Mouse (Mus musculus): ENCODE results near the gene Esr1. TPM values are rescaled to one million over a fixed set of nuclear protein-coding genes. Genes with fewer than 3 reads are reported as not detected.
"Not testable (repeated sequence)": the region's sequence is repeated elsewhere in the genome, so short reads cannot be mapped to it uniquely, and the experiment has no call there.

The Esr1 gene
- total RNA-seq, 4 experiments from 2014 or later = 30.6 to 39.3 (median 33.9) TPM

DNA sequence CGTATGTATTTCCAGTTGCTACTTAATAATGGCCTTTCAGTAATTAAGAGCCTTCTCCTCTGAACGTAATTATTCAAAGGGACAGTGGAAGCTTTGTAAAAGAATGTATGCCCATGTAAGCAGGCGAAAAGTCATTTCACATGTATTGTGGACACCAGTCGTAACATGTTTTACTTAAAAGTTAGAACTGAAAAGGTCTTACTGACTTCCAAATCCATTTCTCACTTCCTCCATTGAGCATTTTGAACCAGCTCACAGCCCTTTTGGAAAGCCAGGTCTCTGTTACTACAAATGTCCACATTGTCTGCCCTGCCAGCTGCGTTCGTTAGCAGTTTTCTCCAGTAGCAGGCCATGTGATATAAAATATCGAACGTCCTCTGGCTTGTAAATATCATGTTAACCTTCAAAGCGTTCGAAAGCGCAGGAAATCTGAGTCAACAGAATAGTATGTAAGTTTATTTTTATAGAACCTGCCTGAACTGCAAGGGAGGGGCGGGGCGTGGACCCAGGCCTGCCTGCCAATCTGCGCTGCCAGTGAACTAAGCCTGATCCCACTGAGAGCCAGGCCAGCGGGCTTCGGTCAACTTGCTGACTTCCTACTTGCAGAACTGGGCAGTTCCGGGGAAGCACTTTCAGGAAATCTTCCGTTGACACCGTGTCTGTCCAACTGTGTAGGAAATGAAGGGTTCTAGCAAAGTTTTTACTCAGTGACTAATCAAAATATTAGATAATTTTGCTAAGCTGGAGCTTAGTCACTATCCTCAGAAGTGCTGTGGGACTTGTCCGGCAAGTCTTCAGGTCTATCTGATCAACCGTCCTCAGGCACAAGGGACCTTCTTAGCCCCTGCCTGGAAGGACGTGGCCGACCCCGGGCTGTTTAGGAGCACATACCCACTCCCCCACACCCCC, 9.5 kb downstream of the Esr1 start:
- DNase-seq (ENCODE audit: low spot score in 2 of 2) = peak; percentile 86 to 91

DNA sequence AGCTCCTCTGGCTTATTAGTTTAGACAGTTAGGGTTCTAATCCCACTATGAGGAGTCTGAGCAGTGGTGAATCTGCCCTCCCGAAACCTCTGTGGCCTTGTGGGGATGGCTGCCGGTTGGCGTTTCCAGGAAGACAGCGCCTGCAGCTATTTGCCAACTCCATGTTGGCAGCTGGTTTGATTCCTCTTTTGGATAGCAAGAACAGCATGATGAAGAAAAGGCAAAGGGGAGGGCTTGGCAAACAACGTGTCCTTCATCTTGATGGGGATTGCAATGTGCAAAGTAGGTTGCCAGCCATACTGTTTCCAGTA, 10.1 kb downstream of the Esr1 start:
- peak in 1 of 2 experiments; percentile 48 for DNase-seq (ENCODE audit: low spot score in 2 of 2)

DNA sequence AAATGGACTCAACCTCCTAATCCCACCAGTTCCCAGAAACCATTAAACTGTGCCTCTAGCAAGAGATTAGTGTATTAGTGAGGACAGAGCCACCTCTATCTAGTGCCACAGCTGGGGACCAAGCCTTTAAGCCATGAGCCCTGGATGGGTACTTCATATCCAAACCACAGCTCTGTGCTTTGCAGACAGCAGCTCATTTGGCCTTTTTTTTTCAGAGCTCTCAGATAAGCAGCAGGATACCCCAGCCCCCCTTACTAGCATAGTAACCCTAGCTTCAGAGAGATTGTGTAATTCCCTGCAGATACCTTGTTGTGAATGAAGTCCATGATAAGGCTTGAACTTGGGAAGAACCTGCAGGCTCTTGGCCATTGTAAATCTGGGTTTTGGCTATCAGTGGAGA, 11.9 kb downstream of the Esr1 start:
- DNase-seq (ENCODE audit: low spot score in 2 of 2) = no peak

DNA sequence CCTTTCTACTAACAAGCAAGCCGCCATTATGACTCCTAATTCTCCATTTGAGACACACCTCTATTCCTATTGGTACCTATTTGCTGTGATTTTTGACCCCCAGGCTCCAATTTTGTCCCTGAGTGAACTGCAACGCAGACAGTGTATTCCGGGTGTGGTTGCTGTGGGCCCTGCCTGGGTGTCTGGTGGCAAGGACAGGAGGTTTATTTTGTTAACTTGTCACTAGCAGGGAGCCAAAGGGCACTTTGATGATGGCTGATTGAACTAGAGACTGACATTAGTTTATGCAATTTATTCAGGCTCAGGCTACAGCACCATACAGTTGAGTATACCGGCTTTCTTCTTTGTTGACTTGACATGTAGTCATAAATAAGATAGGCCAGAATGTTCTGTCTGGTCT, 13.2 kb downstream of the Esr1 start:
- no peak for DNase-seq (ENCODE audit: low spot score in 2 of 2)

DNA sequence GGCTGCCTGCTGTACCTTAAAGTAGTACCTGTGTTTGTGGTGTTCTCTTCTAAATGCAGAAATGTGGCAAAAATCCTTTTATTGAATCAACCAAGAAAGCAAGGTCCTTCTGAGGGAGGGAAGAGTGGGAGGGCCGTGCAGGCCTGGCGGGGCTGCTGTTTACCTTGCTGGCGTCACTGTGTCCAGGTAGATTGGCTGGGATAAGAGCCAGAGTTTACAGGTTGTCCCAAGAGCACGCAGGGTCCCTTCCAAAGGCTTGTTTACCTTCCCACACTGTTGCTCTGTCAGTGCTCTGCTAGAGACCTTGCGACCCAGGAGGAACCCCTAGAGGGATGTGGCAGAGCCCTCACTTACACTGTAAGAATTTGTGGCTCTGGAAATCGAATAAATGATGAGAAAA, 13.9 kb downstream of the Esr1 start:
- no peak for DNase-seq (ENCODE audit: low spot score in 2 of 2)

DNA sequence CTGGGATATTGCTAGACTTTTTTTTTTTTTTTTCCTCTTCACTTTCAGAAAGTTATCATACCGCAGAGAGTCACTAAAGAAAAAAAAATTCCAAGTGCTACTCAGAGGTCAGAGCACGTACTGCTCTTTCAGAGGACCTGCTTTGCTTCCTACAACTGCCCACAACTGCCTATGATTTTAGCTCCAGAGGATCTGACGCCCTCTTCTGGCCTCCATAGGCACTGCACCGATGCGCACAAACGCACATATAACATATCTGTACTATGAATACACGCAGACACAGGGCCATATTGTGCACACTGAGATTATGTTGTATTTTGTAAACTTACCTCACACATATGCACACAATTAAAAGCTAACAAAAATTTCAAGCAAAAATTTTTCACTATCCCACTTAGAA, 15.0 kb downstream of the Esr1 start:
- no peak for DNase-seq (ENCODE audit: low spot score in 2 of 2)

DNA sequence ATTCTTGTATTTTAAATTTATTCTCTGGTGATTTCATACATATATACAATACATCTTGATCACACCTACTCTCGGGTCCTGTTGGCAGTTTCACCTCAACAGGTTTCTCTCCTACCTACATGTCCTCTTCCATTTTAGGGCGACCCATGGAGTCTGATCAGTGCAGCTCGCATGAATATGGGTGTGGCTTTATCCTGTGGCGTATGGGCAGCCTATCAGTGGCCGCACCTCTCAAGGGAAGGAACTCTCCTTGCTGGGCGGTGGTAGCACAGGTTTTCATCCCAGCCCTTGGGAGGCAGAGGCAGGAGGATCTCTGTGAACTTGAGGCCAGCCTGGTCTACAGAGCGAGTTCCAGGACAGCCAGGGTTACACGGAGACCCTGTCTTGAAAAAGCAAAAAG, 15.6 kb downstream of the Esr1 start:
- DNase-seq (ENCODE audit: low spot score in 2 of 2) = no peak

DNA sequence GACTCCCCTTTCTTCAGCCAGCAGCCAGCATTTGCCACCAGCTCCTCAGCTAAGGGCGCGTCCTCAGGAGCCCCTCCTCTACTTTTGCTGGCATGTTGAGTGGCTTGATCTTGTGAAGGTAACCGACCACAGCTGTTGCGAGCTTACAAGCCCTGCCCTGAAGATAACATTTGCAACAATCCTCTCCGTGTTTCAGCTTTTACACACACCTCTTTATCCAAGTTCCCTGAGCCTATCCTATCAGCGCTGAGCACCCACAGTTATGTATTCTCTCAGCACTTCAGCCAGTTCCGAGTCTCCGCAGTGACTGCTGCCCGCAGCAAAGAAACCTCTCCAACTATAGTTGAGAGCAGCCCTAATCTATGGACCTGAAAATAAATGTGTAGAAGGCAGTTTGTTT, 16.0 kb downstream of the Esr1 start:
- DNase-seq (ENCODE audit: low spot score in 2 of 2) = no peak

DNA sequence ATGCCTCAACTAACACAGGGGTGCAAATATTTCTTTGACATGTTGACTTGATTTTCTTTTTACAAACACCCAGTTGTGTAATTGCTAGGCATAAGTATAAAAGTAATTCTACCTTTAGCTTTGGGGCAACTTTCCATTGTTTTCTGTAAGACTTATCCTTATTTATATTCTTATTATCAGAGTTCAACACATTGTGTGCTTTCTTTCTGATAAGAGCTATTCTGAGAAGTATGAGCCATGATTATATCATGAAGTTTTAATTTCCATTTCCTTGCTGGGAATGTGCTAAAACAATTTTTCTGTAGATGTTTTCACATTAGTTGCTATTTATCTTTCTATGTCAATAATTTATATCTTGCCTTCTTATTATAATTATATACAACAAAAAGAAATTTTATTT, 17.9 kb downstream of the Esr1 start:
- no peak for DNase-seq (ENCODE audit: low spot score in 2 of 2)

DNA sequence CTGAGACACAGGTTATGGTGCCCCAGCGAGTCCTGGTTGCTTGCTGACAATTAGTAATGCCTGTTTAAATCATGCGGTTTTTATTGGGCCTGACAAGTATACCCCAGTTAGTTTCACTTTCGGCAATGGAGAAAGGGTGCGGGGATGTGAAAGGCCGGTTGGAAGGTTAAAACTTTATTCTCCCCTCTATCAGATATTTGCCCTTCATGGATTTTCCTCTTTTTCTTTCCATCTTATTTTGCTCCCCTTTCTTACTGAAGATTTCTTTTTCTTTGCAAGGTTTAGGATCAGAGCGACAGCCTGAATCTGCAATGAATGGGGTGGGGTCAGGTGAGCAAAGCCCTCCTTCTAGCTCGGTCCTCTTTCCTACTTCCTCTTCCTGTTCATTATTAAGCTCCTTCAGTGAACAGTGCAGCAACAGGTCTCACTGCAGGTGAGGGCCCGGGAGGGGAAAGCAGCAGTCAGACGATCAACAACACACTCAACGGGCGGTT, 20.9 kb downstream of the Esr1 start:
- no peak for DNase-seq (ENCODE audit: low spot score in 2 of 2)

DNA sequence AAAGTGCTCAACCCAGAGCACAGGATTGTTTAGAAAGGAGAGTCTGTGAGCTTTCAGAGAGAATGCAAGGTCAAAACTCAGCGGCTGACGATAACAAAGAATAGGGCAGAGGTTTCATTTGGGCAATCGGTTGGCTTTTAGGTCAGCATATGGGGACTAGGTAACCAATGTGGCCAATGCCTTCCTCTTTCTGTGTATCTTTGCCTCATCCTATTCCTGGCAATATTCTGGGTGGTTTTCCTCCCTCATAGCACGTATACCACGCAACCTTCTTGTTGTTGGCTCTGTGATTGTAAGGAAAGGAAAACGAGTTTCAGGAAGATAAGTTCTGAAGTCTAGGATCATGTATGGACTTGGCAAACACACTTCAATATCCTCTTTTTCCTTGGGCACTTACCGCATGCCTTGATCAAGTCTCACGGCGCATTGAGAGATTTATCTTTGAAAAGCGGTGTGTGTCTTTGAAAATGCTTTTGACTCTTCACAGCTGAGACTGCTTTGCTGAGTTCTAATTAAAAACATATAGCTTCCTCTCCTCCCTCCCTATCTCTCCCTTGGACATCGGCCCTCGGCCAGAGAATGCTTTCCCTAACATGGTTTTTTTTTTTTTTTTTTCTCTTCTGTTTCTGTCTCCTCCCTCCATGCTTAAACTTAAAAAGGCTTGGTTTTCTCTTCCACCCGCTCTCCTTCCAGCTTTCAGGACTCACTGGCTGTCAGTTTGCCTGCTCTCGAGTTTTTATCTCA, 22.1 kb downstream of the Esr1 start:
- no peak for DNase-seq (ENCODE audit: low spot score in 2 of 2)

DNA sequence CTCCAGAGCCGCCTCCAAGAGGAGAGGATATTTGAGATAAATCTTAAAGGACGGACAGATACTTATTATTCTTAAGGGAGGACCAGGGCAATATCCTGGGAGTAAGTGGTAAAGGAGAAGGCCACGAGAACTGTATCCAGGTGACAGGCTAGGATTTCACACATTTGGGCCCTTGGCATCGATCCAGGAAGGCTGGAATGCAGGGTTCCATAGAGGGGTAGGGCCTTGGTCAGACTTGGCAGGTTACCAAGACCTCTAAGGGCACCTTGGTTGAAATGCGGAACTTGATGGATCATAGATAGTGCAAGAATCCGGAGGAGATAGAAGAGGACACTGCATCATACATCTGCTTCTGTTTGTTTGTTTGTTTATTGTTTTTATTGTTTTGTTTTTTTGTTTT, 24.3 kb downstream of the Esr1 start:
- DNase-seq (ENCODE audit: low spot score in 2 of 2) = no peak

DNA sequence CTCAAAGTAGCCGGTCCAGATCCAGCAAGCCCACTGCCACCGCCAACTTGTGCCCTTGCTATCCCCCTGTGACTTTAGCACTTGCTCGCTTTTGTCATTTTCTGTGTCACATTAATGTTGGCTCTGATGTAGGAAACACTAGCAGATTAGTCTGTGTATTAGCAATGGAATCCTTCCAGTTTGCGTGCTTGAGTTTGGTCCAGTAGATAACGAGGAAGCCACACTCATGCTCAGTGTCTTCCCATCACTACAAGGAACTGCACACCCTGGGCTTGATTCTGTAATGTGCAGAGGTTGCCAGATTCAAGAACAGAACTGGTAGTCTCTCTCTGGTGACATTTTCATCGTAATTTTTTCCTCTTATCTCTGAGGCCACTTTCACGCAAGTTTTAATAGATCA, 34.7 kb downstream of the Esr1 start:
- DNase-seq (ENCODE audit: low spot score in 2 of 2) = no peak

DNA sequence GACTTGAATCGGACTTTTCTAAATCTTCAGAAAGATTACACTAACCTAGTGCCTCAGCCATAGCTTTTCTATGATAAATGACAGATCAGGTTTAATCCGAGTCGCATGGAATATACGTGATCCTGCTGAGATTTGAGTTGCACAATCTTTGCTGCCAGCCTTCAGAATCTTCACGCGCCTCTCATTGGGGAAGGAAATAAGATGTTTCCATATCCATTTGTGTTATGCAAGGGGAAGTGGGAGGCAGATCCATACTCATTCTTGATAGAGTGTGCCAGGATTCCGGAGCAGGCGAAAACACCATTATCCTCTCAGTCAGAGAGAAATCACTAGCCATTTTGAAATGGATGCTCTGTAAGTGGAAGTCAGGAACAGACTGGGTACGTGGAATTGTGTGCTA, 35.5 kb downstream of the Esr1 start:
- DNase-seq (ENCODE audit: low spot score in 2 of 2) = no peak

DNA sequence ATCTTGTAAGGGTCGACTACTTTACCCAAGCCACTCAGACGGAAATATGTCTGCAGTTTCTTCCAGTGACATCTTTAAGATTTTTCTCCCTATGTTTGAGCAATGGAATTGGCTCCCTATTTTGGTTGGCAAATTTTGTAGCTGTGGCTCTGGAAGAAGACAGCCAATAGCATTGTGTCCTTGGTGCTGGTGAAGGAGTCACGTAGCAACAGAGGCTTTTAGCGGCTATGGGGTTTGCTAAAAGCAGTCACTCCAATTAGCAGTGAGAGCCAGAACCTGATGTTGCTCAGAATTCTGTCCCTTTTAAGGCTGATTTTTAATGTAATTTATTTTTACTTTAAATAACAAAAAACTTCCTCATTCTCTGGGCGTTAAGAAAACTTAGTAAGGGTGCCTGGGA, 54.0 kb downstream of the Esr1 start:
- DNase-seq (ENCODE audit: low spot score in 2 of 2) = no peak

DNA sequence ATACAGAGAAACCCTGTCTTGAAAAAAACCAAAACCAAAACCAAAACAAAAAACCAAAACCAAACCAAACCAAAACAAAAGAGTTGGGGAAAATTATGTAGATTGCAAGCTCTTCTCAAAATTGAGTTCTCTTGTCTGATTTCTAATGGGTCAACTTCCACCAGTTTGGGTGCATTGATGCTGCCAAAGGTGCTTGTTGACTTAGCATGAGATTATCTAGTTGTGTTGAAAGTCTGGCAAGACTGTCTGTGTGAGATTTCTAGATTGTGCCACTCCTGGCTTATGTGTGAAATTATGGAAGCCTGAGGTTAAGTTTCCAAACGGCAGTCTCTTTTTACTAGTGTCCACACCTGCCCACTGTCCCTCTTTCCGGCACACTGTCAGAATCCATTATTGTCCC, 55.6 kb downstream of the Esr1 start:
- DNase-seq (ENCODE audit: low spot score in 2 of 2) = no peak

DNA sequence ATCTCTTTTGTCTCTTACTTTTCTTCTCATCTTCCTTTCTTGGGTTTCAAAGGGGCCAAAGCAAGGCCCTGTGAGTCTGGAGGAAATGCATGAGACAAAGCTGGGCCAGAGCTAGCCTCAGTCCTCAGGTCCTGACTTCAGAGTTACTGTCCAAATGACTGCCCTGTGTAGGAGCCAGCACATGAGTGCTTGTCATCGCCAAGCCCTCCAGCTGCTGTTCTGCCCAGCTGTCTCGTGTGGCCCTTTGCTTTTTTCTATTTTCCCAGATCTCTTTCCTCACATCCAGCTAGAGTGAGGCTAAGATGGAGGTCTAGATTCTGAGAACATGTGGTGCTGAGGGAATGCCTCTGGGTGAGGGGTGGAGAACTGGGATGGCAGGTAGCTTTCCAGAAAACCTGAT, 58.7 kb downstream of the Esr1 start:
- DNase-seq (ENCODE audit: low spot score in 2 of 2) = no peak

DNA sequence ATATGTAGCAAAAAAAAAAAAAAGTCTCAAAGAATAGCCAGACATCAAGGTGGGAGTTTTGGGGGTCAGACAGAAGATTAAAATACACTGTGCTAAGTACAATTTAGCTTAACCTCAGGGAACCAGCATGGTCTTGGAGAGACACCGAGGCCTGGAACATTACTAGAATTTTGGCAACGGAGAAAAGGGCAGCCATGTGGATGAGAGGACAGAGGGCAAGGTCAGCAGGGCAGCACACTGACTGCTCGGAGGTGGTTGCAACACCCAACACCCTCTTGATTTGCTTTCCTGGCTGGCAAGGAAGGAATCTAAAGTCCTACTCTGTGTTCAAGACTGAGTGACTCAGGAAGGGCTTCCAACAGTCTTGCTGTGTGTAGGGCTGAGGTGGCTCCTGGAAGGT, 60.5 kb downstream of the Esr1 start:
- DNase-seq (ENCODE audit: low spot score in 2 of 2) = peak in 1 of 2 experiments; percentile 16

DNA sequence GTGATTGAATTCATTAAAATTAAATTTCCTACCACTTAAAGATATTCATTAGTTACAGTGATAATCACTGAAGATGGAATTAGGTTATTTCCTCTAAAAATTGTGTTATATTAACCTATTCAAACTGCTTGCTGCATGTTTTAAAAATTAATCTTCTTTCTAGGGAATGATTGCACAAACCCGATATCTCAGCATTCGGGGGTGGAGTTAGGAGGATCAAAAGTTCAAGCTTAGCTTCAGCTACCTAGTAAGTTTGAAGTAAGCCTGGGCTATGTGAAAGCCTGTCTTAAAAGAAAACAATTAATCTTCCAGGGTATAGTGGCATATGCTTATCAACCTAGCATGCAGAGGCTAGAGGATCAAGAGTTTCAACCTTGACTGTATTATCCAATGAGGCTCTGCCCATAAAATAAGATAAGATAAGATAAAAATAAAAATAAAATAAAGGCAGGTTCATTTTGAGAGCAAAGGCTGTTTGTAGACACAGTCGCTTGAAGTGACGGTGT, 62.0 kb downstream of the Esr1 start:
- no peak for DNase-seq (ENCODE audit: low spot score in 2 of 2)

DNA sequence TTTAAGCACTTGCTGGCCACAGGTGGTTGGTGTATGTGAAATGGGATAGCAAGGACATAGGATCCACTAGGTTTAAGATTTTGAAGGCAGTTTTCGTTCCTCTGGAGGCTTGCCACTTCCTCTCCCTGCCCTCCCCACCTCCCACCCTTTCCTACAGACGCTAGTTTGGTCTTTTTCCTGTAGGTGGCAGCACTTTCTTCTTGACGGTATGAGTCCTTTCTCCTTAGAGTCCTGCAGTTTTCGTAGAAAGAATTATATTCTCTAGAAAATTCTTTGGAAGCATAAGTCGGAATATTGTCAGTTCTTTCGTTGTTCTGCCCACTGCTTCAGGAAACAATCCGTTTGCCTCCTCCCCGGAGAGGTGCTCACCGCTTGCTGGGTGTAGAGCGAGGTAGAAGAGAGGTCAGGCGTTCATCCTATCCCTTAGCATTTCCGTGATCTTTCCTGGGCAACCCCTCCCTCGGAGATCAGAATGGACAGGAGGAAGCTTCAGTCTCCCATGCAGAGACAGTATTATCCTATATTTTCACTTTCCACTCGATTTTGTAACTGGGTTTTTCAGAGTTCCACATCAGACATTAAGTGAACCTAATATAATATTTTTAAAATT, 63.7 kb downstream of the Esr1 start:
- not testable (repeated sequence) for DNase-seq (ENCODE audit: low spot score in 2 of 2)

DNA sequence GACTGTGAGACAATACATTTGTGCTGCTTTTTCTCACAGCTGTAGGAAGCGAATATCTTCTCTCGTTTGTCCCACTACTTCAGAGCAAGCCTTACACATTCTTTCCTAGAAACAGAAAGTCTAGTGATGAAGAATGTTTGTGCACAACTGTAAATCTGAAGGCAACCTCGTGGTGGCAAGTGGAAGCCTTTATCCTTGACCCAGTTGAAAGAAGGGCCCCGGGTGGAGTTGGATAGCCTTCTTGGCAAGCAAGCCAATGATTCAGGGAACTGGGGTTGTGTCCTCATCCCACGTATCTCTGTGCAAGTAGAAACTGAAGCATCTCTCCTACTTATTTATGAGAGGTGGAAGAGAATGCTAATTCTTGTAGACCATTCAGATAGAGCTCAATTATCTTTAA, 71.7 kb downstream of the Esr1 start:
- DNase-seq (ENCODE audit: low spot score in 2 of 2) = peak in 1 of 2 experiments; percentile 21

DNA sequence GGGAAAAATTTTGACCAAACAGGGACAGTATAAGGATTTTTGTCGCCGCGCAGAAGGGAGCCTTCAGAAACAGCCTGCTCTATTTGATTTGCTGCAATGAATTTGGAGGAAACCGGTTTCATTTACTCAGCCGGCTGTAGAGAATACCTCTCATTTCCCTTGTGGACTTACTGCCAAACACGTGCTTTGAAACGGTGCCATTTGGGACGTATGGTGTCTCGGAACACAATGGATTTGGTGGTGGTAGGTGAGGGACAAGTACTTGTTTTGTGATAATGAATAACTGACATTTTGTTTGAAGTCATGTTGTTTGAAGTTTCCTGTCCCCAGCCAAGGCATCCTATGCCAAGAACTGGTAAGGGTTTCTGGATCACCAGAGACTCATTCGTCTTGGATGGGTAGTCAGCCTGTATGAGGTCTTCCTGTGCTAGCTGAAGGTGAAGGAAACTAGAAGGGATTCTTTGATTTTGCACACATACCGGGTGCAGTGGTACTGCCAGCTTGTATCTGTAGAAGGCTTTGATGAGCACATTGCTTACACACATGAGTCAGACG, 72.4 kb downstream of the Esr1 start:
- DNase-seq (ENCODE audit: low spot score in 2 of 2) = no peak

All from gastrocnemius, adult 8-10 months (tissue).